Mouse (Mus musculus) embryo, embryonic 11 days (tissue): ENCODE results near the gene Ssr2.
"Not testable (repeated sequence)": the region's sequence is repeated elsewhere in the genome, so short reads cannot be mapped to it uniquely, and the experiment has no call there.

Experiments
- DNase-seq: peaks from one replicate; pipeline ENCODE4 v3.0.0-alpha.2; 2015

Gene Ssr2

GRCm38 (mm10) chr3:88605666-88606065 lies 30.0 kb downstream of the Ssr2 start, which contains the start of gene Arhgef2:
Gene Arhgef2 (plus strand): TSS chr3:88605966.
- not testable (repeated sequence) for DNase-seq

GRCm38 (mm10) chr3:88607065-88607757 lies 31.5 kb downstream of the Ssr2 start:
- peak; percentile 90 for DNase-seq

- DNase-seq, result no peak
These were observed 32.1 kb downstream of the Ssr2 start for GRCm38 (mm10) chr3:88607758-88608138.

- no peak for DNase-seq
These were observed 33.4 kb downstream of the Ssr2 start for GRCm38 (mm10) chr3:88609066-88609465.

- DNase-seq, result no peak
These were observed 38.7 kb downstream of the Ssr2 start for GRCm38 (mm10) chr3:88614418-88614817.

- no peak for DNase-seq
These were observed 39.4 kb downstream of the Ssr2 start for GRCm38 (mm10) chr3:88615117-88615516.

GRCm38 (mm10) chr3:88615902-88616391 lies 40.3 kb downstream of the Ssr2 start:
- no peak for DNase-seq

GRCm38 (mm10) chr3:88616951-88617500 lies 41.4 kb downstream of the Ssr2 start:
- no peak for DNase-seq

- no peak for DNase-seq
These were observed 42.6 kb downstream of the Ssr2 start for GRCm38 (mm10) chr3:88618074-88618871.

GRCm38 (mm10) chr3:88619113-88620097 lies 43.7 kb downstream of the Ssr2 start:
- no peak for DNase-seq

- no peak for DNase-seq
These were observed 44.7 kb downstream of the Ssr2 start for GRCm38 (mm10) chr3:88620146-88620991.

- DNase-seq, result peak; percentile 90
These were observed 45.4 kb downstream of the Ssr2 start for GRCm38 (mm10) chr3:88620992-88621536.

GRCm38 (mm10) chr3:88621537-88622112 lies 45.9 kb downstream of the Ssr2 start:
- peak; percentile 82 for DNase-seq

- DNase-seq, result peak; percentile 62
These were observed 46.7 kb downstream of the Ssr2 start for GRCm38 (mm10) chr3:88622113-88622940.

GRCm38 (mm10) chr3:88622941-88623345 lies 47.3 kb downstream of the Ssr2 start:
- DNase-seq, result peak; percentile 48

GRCm38 (mm10) chr3:88623346-88624135 lies 47.9 kb downstream of the Ssr2 start:
- peak; percentile 47 for DNase-seq

- no peak for DNase-seq
These were observed 48.6 kb downstream of the Ssr2 start for GRCm38 (mm10) chr3:88624324-88624723.

GRCm38 (mm10) chr3:88624951-88625350 lies 49.3 kb downstream of the Ssr2 start:
- no peak for DNase-seq

GRCm38 (mm10) chr3:88625531-88625930 lies 49.9 kb downstream of the Ssr2 start:
- no peak for DNase-seq
